Mouse (Mus musculus): ENCODE data around the gene Wdr83os.
"Not testable (repeated sequence)": the region's sequence is repeated elsewhere in the genome, so short reads cannot be mapped to it uniquely, and the experiment has no call there.

The Wdr83os gene

GRCm38 (mm10) chr8:85073041-85073612 lies 7.4 kb upstream of the Wdr83os start:
- no peak for DNase-seq

GRCm38 (mm10) chr8:85074167-85074566 lies 6.4 kb upstream of the Wdr83os start:
- no peak for DNase-seq

- DNase-seq, result no peak
These were observed 5.9 kb upstream of the Wdr83os start for GRCm38 (mm10) chr8:85074617-85075016.

- DNase-seq, result no peak
These were observed 4.5 kb upstream of the Wdr83os start for GRCm38 (mm10) chr8:85076001-85076400.

- DNase-seq, result peak; percentile 85
These were observed 3.5 kb upstream of the Wdr83os start for GRCm38 (mm10) chr8:85076993-85077392.

GRCm38 (mm10) chr8:85080214-85080531 lies 367 bp upstream of the Wdr83os start:
- DNase-seq, result no peak

GRCm38 (mm10) chr8:85081216-85081555 lies 646 bp downstream of the Wdr83os start, which contains the start of gene Wdr83:
Wdr83 (minus strand) TSS chr8:85081306.
- DNase-seq, result no peak

- not testable (repeated sequence) for DNase-seq
These were observed 1.6 kb downstream of the Wdr83os start for GRCm38 (mm10) chr8:85082169-85082568.

GRCm38 (mm10) chr8:85083108-85083813 lies 2.7 kb downstream of the Wdr83os start, which contains the start of gene Man2b1:
Man2b1 (plus strand) TSS chr8:85083270.
- DNase-seq, result peak; percentile 92

GRCm38 (mm10) chr8:85084633-85085032 lies 4.1 kb downstream of the Wdr83os start:
- DNase-seq, result no peak

GRCm38 (mm10) chr8:85086238-85086637 lies 5.7 kb downstream of the Wdr83os start:
- no peak for DNase-seq

GRCm38 (mm10) chr8:85088771-85089170 lies 8.2 kb downstream of the Wdr83os start:
- no peak for DNase-seq

GRCm38 (mm10) chr8:85090856-85091255 lies 10.3 kb downstream of the Wdr83os start:
- no peak for DNase-seq

- no peak for DNase-seq
These were observed 11.1 kb downstream of the Wdr83os start for GRCm38 (mm10) chr8:85091526-85092090.

- DNase-seq, result no peak
These were observed 14.5 kb downstream of the Wdr83os start for GRCm38 (mm10) chr8:85095051-85095450.

GRCm38 (mm10) chr8:85095566-85095965 lies 15.0 kb downstream of the Wdr83os start:
- DNase-seq, result no peak

GRCm38 (mm10) chr8:85096196-85096595 lies 15.7 kb downstream of the Wdr83os start:
- no peak for DNase-seq

- no peak for DNase-seq
These were observed 16.3 kb downstream of the Wdr83os start for GRCm38 (mm10) chr8:85096850-85097249.

GRCm38 (mm10) chr8:85100076-85100665 lies 19.6 kb downstream of the Wdr83os start:
- DNase-seq, result no peak

GRCm38 (mm10) chr8:85113241-85113640 lies 32.7 kb downstream of the Wdr83os start:
- DNase-seq, result no peak

- DNase-seq, result no peak
These were observed 35.0 kb downstream of the Wdr83os start for GRCm38 (mm10) chr8:85115501-85115900.

GRCm38 (mm10) chr8:85116984-85117383 lies 36.4 kb downstream of the Wdr83os start:
- no peak for DNase-seq

GRCm38 (mm10) chr8:85119052-85119981 lies 38.8 kb downstream of the Wdr83os start:
- DNase-seq, result peak; percentile 87
